In genomic region chr3:53702421-53703125, GRCm38 (mm10) we compare ENCODE assay signal across 18 mouse cellular contexts. TPM values are rescaled to one million over a fixed set of nuclear protein-coding genes. Genes with fewer than 3 reads are reported as not detected.
DNase-seq lines count a peak whose midpoint lies in the region; ATAC-seq and TF ChIP-seq lines count a peak whose summit lies in the region.
"Had no signal": no experiment of that assay in that cellular context is flagged by ENCODE, and none has a peak within 500 bp of the region (broad histone marks: within the 10 kb centered on the region; RNA-seq: fewer than 3 reads in every experiment).

No protein-coding gene starts in this region.

- no peak for DNase-seq in forebrain, embryonic 11.5 days (ENCODE audit: low spot score)
- peak; percentile 12 for DNase-seq in left cerebral cortex, postnatal 4 days
- DNase-seq in left cerebral cortex, postnatal 10 days (ENCODE audit: extremely low spot score in 1 of 2, low spot score in 2 of 2), result no peak
- DNase-seq in brain, embryonic 14.5 days (ENCODE audit: low read depth), result peak; percentile 79
- peak; percentile 81 for DNase-seq in embryonic facial prominence, embryonic 14.5 days (ENCODE audit: low spot score)
- no peak for DNase-seq in embryo, embryonic 11 days
- DNase-seq: adrenal gland, postnatal 25 days; lung, postnatal 4 days; thymus, postnatal 36 days had no signal

- no peaks in the 10 kb centered on the region for H3K9me3 ChIP-seq in forebrain, embryonic 13.5 days (replicated peaks)
- no peaks in the 10 kb centered on the region for H3K9me3 ChIP-seq in forebrain, embryonic 11.5 days (ENCODE audit: control insufficient read depth, low read length)
- H3K9me3 ChIP-seq in embryonic facial prominence, embryonic 14.5 days (ENCODE audit: control insufficient read depth, low read length), result no peaks in the 10 kb centered on the region
- H3K9me3 ChIP-seq in midbrain, embryonic 13.5 days, result no peaks in the 10 kb centered on the region
- H3K9me3 ChIP-seq: limb, embryonic 15.5 days; lung, embryonic 15.5 days had no signal

- peak overlapping the region; percentile 22; the same call in 1 of the 2 replicates for H3K4me2 ChIP-seq in forebrain, embryonic 13.5 days
- H3K4me2 ChIP-seq in forebrain, embryonic 11.5 days (ENCODE audit: low read depth, low read length, severe bottlenecking), result no peak overlapping the region
- H3K4me2 ChIP-seq in embryonic facial prominence, embryonic 14.5 days (ENCODE audit: low read depth, low read length), result no peak overlapping the region
- no peak overlapping the region for H3K4me2 ChIP-seq in midbrain, embryonic 13.5 days (replicated peaks)
- H3K4me2 ChIP-seq: limb, embryonic 15.5 days; lung, embryonic 15.5 days had no signal

- no peaks in the 10 kb centered on the region for H3K36me3 ChIP-seq in forebrain, embryonic 13.5 days (ENCODE audit: poor library complexity, severe bottlenecking)
- no peaks in the 10 kb centered on the region for H3K36me3 ChIP-seq in forebrain, embryonic 11.5 days (ENCODE audit: control insufficient read depth, insufficient read depth, low read length)
- H3K36me3 ChIP-seq in embryonic facial prominence, embryonic 14.5 days (ENCODE audit: control insufficient read depth, insufficient read depth, low read length), result no peaks in the 10 kb centered on the region
- no peaks in the 10 kb centered on the region for H3K36me3 ChIP-seq in midbrain, embryonic 13.5 days
- H3K36me3 ChIP-seq: limb, embryonic 15.5 days; lung, embryonic 15.5 days had no signal

- H3K4me3 ChIP-seq in forebrain, embryonic 13.5 days, result no peak overlapping the region
- H3K4me3 ChIP-seq in forebrain, embryonic 11.5 days (ENCODE audit: low read depth, low read length), result no peak overlapping the region
- H3K4me3 ChIP-seq in embryonic facial prominence, embryonic 14.5 days (ENCODE audit: low read depth, low read length), result no peak overlapping the region
- H3K4me3 ChIP-seq in midbrain, embryonic 13.5 days (replicated peaks), result no peak overlapping the region
- H3K4me3 ChIP-seq: layer of hippocampus, adult 2 months; limb, embryonic 15.5 days; lung, embryonic 15.5 days had no signal

- ATAC-seq in forebrain, embryonic 13.5 days, result peak; percentile 71
- no peak for ATAC-seq in forebrain, embryonic 11.5 days (replicated peaks; ENCODE audit: low FRiP score)
- ATAC-seq in embryonic facial prominence, embryonic 14.5 days (ENCODE audit: low read depth), result peak; percentile 44; the same call in 1 of the 2 replicates
- no peak for ATAC-seq in midbrain, embryonic 13.5 days
- ATAC-seq: CD4-positive, CD25-positive, alpha-beta regulatory T cell, adult 4 months had no signal

- no peak for TF ChIP-seq CTCF in brain, embryonic 14.5 days (IDR thresholded peaks at IDR 0.05; ENCODE audit: borderline replicate concordance, extremely low read depth, insufficient read depth, insufficient read length)

- 45% methylated on average over 9 of the region's 9 CpGs for WGBS in forebrain, embryonic 13.5 days
- 76% methylated on average over 9 of the region's 9 CpGs for WGBS in forebrain, embryonic 11.5 days
- 38% methylated on average over 9 of the region's 9 CpGs for WGBS in embryonic facial prominence, embryonic 14.5 days
- 54% methylated on average over 9 of the region's 9 CpGs for WGBS in midbrain, embryonic 13.5 days

- intact Hi-C loops in left cerebral cortex, postnatal 4 days (cut with DNase I), result no loop called here
- intact Hi-C loops in left cerebral cortex, postnatal 10 days (cut with DNase I), result no loop called here

- peak overlapping the region; percentile 63; the same call in 1 of the 2 replicates for H3K27ac ChIP-seq in forebrain, embryonic 13.5 days
- H3K27ac ChIP-seq in forebrain, embryonic 11.5 days (ENCODE audit: low read depth, low read length), result no peak overlapping the region
- H3K27ac ChIP-seq in embryonic facial prominence, embryonic 14.5 days (replicated peaks; ENCODE audit: low read depth, low read length), result no peak overlapping the region; the same call in 1 of the 2 replicates
- no peak overlapping the region for H3K27ac ChIP-seq in midbrain, embryonic 13.5 days
- H3K27ac ChIP-seq: hindbrain, postnatal 0 days; layer of hippocampus, adult 2 months; limb, embryonic 15.5 days; liver, embryonic 14.5 days; lung, embryonic 15.5 days had no signal

- no peak overlapping the region for H3K9ac ChIP-seq in forebrain, embryonic 13.5 days
- no peak overlapping the region for H3K9ac ChIP-seq in forebrain, embryonic 11.5 days (ENCODE audit: low read length)
- H3K9ac ChIP-seq in embryonic facial prominence, embryonic 14.5 days (ENCODE audit: low read depth, low read length), result no peak overlapping the region
- no peak overlapping the region for H3K9ac ChIP-seq in midbrain, embryonic 13.5 days (replicated peaks)
- H3K9ac ChIP-seq: limb, embryonic 15.5 days; liver, embryonic 14.5 days; lung, embryonic 15.5 days had no signal

- no peaks in the 10 kb centered on the region for H3K27me3 ChIP-seq in forebrain, embryonic 13.5 days
- H3K27me3 ChIP-seq in forebrain, embryonic 11.5 days (ENCODE audit: control insufficient read depth, insufficient read depth, low read length), result no peaks in the 10 kb centered on the region
- no peaks in the 10 kb centered on the region for H3K27me3 ChIP-seq in embryonic facial prominence, embryonic 14.5 days (replicated peaks; ENCODE audit: control insufficient read depth, insufficient read depth, low read length)
- H3K27me3 ChIP-seq in midbrain, embryonic 13.5 days, result no peaks in the 10 kb centered on the region
- H3K27me3 ChIP-seq: limb, embryonic 15.5 days; lung, embryonic 15.5 days had no signal

- no peak for TF ChIP-seq POLR2A in brain, embryonic 14.5 days (IDR thresholded peaks at IDR 0.05; ENCODE audit: borderline replicate concordance, extremely low read depth, insufficient read depth, insufficient read length, poor library complexity, severe bottlenecking)

- H3K4me1 ChIP-seq in forebrain, embryonic 13.5 days, result peaks cover 17% of the 10 kb centered on the region
- 0 out of 2 replicates have a peak, but pooled peaks cover 2% of the 10 kb centered on the region for H3K4me1 ChIP-seq in forebrain, embryonic 11.5 days (replicated peaks; ENCODE audit: control insufficient read depth, insufficient read depth, low read length)
- peaks cover 17% of the 10 kb centered on the region; the same call in 1 of the 2 replicates for H3K4me1 ChIP-seq in embryonic facial prominence, embryonic 14.5 days (ENCODE audit: control insufficient read depth, insufficient read depth, low read length)
- peaks cover 8% of the 10 kb centered on the region; the same call in 1 of the 2 replicates for H3K4me1 ChIP-seq in midbrain, embryonic 13.5 days (replicated peaks)

RNA-seq across cellular contexts. Expression of gene Frem2, which starts 45.4 kb away (rescaled TPM):
- polyA plus RNA-seq in forebrain, embryonic 13.5 days (2015; fragmentation: Nextera tagmentation; extraction: Ambion mirVana), result 0.62 and 0.86 TPM in 2 replicates
- polyA plus RNA-seq in forebrain, embryonic 11.5 days (2014; fragmentation: Nextera tagmentation; extraction: Ambion mirVana), result 2.5 and 2.7 TPM in 2 replicates
- 10 to 100 TPM in 1 of 2 experiments, 1 to 10 TPM in 1; 8.3 to 14.7 TPM for total RNA-seq in left cerebral cortex, postnatal 4 days (2021)
- 1 to 10 TPM; 5.2 to 6.2 TPM for total RNA-seq in left cerebral cortex, postnatal 10 days (2021)
- polyA plus RNA-seq in brain, embryonic 14.5 days (2012; rRNA removed), result 2.5 and 5.8 TPM in 2 replicates
- 9.3 and 10.6 TPM in 2 replicates for polyA plus RNA-seq in embryonic facial prominence, embryonic 14.5 days (2014; fragmentation: Nextera tagmentation; extraction: Ambion mirVana)
- polyA plus RNA-seq in midbrain, embryonic 13.5 days (2015; fragmentation: Nextera tagmentation; extraction: Ambion mirVana), result 1.0 and 1.1 TPM in 2 replicates
- total RNA-seq: hematopoietic stem cell, adult 5-6 weeks had no signal
- polyA plus RNA-seq: CD4-positive, CD25-positive, alpha-beta regulatory T cell, adult 4 months had no signal

Comparison
In these comparisons a context has a peak if more than half of its experiments do, and no peak if none do; other contexts are left out.
1. ATAC-seq: peak in forebrain, embryonic 13.5 days (single experiment) and embryonic facial prominence, embryonic 14.5 days (single experiment); none in forebrain, embryonic 11.5 days (single experiment) and midbrain, embryonic 13.5 days (single experiment).
2. DNase-seq: peak in left cerebral cortex, postnatal 4 days (single experiment), brain, embryonic 14.5 days (single experiment) and embryonic facial prominence, embryonic 14.5 days (single experiment); none in forebrain, embryonic 11.5 days (single experiment), left cerebral cortex, postnatal 10 days (0 of 2) and embryo, embryonic 11 days (single experiment).